Mouse (Mus musculus) B cell, adult 2 months (primary cell): ENCODE results near the gene Vmn1r64.
"Not testable (repeated sequence)": the region's sequence is repeated elsewhere in the genome, so short reads cannot be mapped to it uniquely, and the experiment has no call there.

Experiments used
- DNase-seq, 2 experiments: peaks; one replicate each; pipeline ENCODE4 v3.0.0; 2022

Vmn1r64 gene

DNA sequence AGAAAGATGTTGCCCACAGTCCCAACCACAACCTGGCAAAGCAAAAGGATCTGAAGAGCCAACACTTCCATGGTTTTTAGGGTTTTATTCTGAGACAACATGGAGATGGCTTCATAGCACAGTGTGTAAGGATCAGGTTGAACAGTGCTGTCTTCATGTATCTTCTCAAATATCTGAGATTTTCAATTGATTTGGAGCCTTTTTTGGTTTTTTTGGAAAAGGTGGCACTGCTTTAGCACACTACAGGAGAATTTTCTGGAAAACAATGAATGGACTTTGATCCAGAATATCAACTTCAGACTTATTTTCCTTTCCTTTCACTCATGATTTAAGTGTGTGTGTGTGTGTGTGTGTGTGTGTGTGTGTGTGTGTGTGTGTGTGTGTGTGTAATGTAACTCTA, at the start of gene Vmn1r64:
Vmn1r64 (minus strand) TSS at position 101 of the 400 bp plus-strand sequence.
- no peak for DNase-seq

DNA sequence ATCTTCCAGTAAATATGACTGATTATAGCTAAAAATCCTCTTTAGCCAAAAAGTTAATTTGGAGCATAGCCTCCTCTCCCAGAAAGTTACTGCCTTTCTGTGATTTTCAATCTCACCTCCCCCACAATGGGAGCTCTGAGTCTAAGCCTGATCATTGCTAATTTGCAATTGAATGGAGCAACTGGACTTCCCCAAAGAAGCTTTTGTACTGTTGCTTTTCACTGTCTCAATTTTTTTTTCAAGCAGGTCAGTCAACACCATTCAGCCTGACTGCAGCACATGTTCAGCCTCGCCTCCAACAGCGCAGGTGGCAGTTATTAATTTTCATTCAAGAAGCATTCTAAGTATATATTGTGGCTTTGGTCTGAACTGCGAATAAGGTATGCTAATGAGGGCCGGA, 14.9 kb upstream of the Vmn1r64 start:
- DNase-seq = no peak

DNA sequence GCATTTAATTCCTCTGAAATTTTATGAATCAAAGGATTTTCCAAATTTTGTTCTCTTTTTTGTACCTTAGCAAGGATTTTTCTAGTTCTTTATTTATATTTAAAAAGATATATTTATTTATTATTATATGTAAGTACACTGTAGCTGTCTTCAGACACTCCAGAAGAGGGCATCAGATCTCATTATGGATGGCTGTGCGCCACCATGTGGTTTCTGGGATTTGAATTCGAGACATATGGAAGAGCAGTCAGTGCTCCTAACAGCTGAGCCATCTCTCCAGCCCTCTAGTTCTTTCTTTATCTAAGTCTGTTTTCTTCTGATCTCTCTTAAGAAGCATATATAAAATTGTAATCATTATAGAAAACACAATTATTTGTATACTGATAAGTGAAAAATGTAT, 12.9 kb upstream of the Vmn1r64 start:
- DNase-seq = not testable (repeated sequence)
